Mouse (Mus musculus) liver, postnatal 0 days (tissue): ENCODE measurements around the gene Zfp950. TPM values are rescaled to one million over a fixed set of nuclear protein-coding genes. Genes with fewer than 3 reads are reported as not detected.

ENCODE experiments used
- ATAC-seq: fragments of 200-750 bp; cut with Nextera tagmentation; 2 replicates; pipeline ENCODE4 v1.8.0; 2017; ENCODE audit warnings: mild to moderate bottlenecking, moderate library complexity
- DNase-seq: peaks from one replicate; pipeline ENCODE4 v3.0.0-alpha.2; 2016
- H3K27ac ChIP-seq: fragments of 300-500 bp; sonication (generic); 2 replicates; pipeline ENCODE4 v1.5.1; 2014; ENCODE audit warnings: antibody characterized with exemption, moderate library complexity, mild to moderate bottlenecking, low read depth
- H3K27me3 ChIP-seq: fragments of 300-500 bp; sonication (generic); 2 replicates; pipeline ENCODE4 v1.6.1; 2014; ENCODE audit warnings: low read length, control low read depth, mixed read lengths; ENCODE audit not compliant: insufficient read depth
- H3K36me3 ChIP-seq: fragments of 300-500 bp; sonication (generic); replicated peaks from 2 replicates; pipeline ENCODE4 v1.6.1; 2014; ENCODE audit warnings: mild to moderate bottlenecking, control low read depth, low read length, moderate library complexity, mixed read lengths; ENCODE audit not compliant: insufficient read depth
- H3K4me1 ChIP-seq: fragments of 300-500 bp; sonication (generic); 2 replicates; pipeline ENCODE4 v1.6.1; 2014; ENCODE audit warnings: antibody characterized with exemption, mild to moderate bottlenecking, control low read depth; ENCODE audit not compliant: insufficient read depth
- H3K4me2 ChIP-seq: fragments of 300-500 bp; sonication (generic); 2 replicates; pipeline ENCODE4 v1.6.1; 2014; ENCODE audit warnings: low read depth, mild to moderate bottlenecking, low read length, moderate library complexity, mixed read lengths
- H3K4me3 ChIP-seq: fragments of 300-500 bp; sonication (generic); 2 replicates; pipeline ENCODE4 v1.5.1; 2014; ENCODE audit warnings: low read depth, low read length
- H3K9ac ChIP-seq: fragments of 300-500 bp; sonication (generic); replicated peaks from 2 replicates; pipeline ENCODE4 v1.6.1; 2014; ENCODE audit warnings: mild to moderate bottlenecking, moderate library complexity
- H3K9me3 ChIP-seq: fragments of 300-500 bp; sonication (generic); 2 replicates; pipeline ENCODE4 v1.6.1; 2016; ENCODE audit warnings: mild to moderate bottlenecking, control low read depth, low read length, mixed read lengths
- CTCF ChIP-seq: sonication (generic); IDR thresholded peaks from 2 replicates; pipeline ENCODE4 v1.5.1; 2016; ENCODE audit warnings: antibody characterized with exemption, low read depth
- EP300 ChIP-seq: IDR thresholded peaks from 2 replicates; pipeline ENCODE4 v1.6.1; 2016; ENCODE audit warnings: antibody characterized with exemption, low read depth, mild to moderate bottlenecking
- WGBS: fragments of 180-500 bp; shearing (Covaris S2); extraction: QIAGEN DNeasy Blood & Tissue Kit; methylation state at CpG from one replicate; pipeline ENCODE4 v1.1.7; 2014; ENCODE audit not compliant: insufficient replicate concordance; 5-methylcytosine and 5-hydroxymethylcytosine counted together
- polyA plus RNA-seq: library from polyadenylated mRNA; unstranded; fragments of >200 nt; fragmentation: Nextera tagmentation; extraction: Ambion mirVana; gene quantifications from 2 replicates; pipeline ENCODE4 v1.2.1, GENCODE M21; 2015

The Zfp950 gene
- polyA plus RNA-seq, 1 experiment from 2014 or later, result 10.8 TPM

DNA sequence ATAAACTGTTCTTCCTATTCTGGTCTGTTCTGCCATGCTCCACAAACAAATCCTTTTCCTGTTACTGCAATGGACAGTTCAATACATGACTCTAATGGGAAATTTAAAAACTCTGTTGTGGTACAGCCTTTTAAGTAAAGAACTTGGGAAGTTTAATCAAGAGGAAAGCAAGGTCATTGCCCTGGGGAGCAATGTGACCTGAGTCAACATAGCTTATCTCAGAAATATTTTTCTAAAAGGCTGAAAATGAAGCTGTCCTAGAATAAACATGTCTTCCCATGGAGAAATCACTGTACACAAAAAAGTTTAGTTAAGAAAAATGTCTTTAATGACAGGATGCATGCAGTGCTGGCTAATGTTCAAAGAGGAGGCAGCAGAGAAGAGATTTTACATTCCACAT, 2.0 kb downstream of the Zfp950 start:
- no peaks in the 10 kb centered on the region for H3K27me3 ChIP-seq
- no peak overlapping the region for H3K4me3 ChIP-seq
- peaks cover 16% of the 10 kb centered on the region for H3K4me1 ChIP-seq
- DNase-seq (no peak), ATAC-seq (no peak)
- H3K9ac ChIP-seq, result no peak overlapping the region
- TF ChIP-seq EP300, result no peak
- no peak for TF ChIP-seq CTCF
- H3K4me2 ChIP-seq, result peak overlapping the region; percentile 78
- no peaks in the 10 kb centered on the region for H3K36me3 ChIP-seq
- 0 out of 2 replicates have a peak overlapping the region, but pooled peaks have one; percentile 40 for H3K27ac ChIP-seq
- H3K9me3 ChIP-seq, result no peaks in the 10 kb centered on the region

DNA sequence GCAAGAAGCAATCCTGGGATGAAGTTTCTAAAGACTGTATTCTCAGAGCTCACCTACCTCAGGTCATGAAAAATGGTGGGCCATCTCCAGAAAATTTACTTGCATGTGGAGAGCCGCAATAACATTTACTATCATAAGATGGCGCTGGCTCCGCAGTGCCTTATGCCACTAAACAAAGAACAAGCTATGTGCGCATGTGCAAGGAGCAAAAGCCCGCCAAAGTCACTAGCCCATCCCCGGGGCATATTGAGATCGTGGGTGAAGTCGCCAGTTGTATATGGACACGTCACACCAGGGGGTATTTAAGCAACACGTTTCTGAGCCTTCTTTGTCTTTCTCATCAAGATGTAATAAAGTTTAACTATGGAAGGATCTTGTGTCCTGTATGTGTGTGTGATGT, 9.5 kb downstream of the Zfp950 start:
- H3K27me3 ChIP-seq, result no peaks in the 10 kb centered on the region
- no peak overlapping the region for H3K4me2 ChIP-seq
- no peak overlapping the region for H3K27ac ChIP-seq
- no peak for ATAC-seq
- TF ChIP-seq EP300 (no peak), CTCF (no peak)
- no peak overlapping the region for H3K9ac ChIP-seq
- DNase-seq, result no peak
- WGBS, result 88% methylated on average over 10 of the region's 10 CpGs
- H3K36me3 ChIP-seq, result 0 out of 2 replicates have a peak, but pooled peaks cover 10% of the 10 kb centered on the region
- no peak overlapping the region for H3K4me3 ChIP-seq
- H3K4me1 ChIP-seq, result no peaks in the 10 kb centered on the region
- H3K9me3 ChIP-seq, result peaks cover 2% of the 10 kb centered on the region; the same call in 1 of the 2 replicates

DNA sequence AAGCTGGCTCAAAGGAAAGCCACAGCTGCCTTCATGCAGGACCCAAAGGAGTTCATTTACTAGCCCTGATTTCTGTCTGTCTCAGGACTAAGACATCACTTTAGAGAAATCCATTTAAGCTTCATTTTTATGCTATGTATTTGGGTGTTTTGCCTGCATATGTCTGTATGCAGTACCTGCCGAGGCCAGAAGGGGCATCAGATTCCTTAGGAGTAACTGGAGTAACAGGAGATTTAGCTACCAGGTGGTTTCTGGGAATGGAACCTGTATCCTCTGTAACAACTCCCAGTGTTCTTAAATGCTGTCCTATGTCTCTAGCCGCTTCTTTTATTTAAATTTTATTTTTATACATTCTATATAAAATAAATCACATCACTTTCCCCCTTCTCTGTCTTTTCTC, 30.5 kb downstream of the Zfp950 start:
- 55% methylated on average over 2 of the region's 2 CpGs for WGBS
- Histone ChIP-seq H3K9ac (no peak overlapping the region), H3K4me2 (no peak overlapping the region), H3K27me3 (no peaks in the 10 kb centered on the region), H3K9me3 (peaks cover 12% of the 10 kb centered on the region; the same call in 1 of the 2 replicates), H3K36me3 (no peaks in the 10 kb centered on the region), H3K4me3 (no peak overlapping the region), H3K27ac (no peak overlapping the region), H3K4me1 (no peaks in the 10 kb centered on the region)
- no peak for ATAC-seq
- TF ChIP-seq CTCF, result peak; percentile 50
- no peak for TF ChIP-seq EP300
- DNase-seq, result no peak

DNA sequence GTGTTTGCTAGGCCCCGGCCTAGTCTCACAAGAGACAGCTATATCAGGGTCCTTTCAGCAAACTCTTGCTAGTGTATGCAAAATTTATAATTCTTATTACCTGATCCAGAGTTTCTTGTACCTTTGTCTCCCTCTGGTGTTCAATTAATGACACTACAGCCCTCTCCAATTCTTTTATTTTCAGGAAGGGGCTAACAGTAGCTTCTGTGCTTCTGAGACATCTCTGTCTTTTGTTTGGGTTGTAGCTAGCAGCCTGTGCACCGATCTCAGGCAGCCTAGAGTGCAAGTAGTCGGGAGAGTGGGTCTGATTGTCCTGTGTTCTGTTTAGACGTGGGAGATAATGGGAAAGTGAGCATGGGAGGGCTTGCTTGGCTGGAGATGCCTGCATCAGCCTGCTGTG, 42.9 kb downstream of the Zfp950 start:
- H3K4me3 ChIP-seq, result no peak overlapping the region
- no peaks in the 10 kb centered on the region for H3K36me3 ChIP-seq
- 18% methylated on average over 4 of the region's 4 CpGs for WGBS
- DNase-seq, result no peak
- no peaks in the 10 kb centered on the region for H3K9me3 ChIP-seq
- H3K27ac ChIP-seq, result no peak overlapping the region
- no peaks in the 10 kb centered on the region for H3K4me1 ChIP-seq
- no peak overlapping the region for H3K9ac ChIP-seq
- no peak for ATAC-seq
- no peaks in the 10 kb centered on the region for H3K27me3 ChIP-seq
- TF ChIP-seq EP300, result no peak
- TF ChIP-seq CTCF, result peak; percentile 66
- H3K4me2 ChIP-seq, result no peak overlapping the region

DNA sequence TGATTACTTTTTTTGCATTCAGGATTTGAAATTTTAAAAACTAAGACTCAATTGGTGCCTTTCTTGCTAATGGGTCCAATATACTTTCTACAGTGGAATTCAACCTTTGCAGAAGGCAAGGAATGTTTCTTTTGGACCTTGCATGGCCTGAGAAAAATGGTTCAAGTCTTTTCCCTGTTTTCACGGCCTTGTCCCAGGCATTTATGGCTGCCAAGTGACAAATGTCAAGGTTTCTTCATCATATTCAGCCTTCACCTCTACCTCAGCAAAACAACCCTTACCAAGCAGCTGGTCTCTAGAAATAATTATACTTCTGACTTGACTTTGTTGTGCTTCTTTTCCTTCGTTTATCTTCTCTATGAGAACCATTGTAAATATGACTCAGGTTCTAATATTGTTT, 43.9 kb downstream of the Zfp950 start:
- no peak for DNase-seq
- no peaks in the 10 kb centered on the region for H3K4me1 ChIP-seq
- no peak for ATAC-seq
- no peaks in the 10 kb centered on the region for H3K36me3 ChIP-seq
- no peaks in the 10 kb centered on the region for H3K9me3 ChIP-seq
- TF ChIP-seq EP300, result no peak
- no peak for TF ChIP-seq CTCF
- 72% methylated on average over 2 of the region's 2 CpGs for WGBS
- no peak overlapping the region for H3K4me2 ChIP-seq
- no peak overlapping the region for H3K27ac ChIP-seq
- no peaks in the 10 kb centered on the region for H3K27me3 ChIP-seq
- no peak overlapping the region for H3K4me3 ChIP-seq
- no peak overlapping the region for H3K9ac ChIP-seq

DNA sequence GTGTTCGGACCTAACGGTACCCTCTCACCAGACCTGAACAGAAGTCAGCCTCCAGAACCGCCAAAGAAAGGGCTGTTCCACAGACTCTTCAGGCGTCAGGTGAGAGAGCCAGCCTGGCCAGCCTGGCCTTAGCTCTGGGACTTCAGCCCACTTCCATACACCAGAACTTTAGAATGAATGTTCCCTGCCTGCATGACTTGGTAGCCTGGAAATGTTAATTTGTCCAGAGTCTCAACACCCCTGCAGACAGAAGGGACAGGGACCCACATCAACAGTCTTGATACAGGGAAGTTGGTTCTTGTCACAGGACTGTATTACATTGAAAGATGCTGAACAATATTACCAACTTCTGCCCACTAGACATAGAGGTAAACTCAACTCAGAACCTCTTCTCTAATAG, 50.1 kb downstream of the Zfp950 start:
- no peak overlapping the region for H3K4me3 ChIP-seq
- H3K27ac ChIP-seq, result no peak overlapping the region
- no peak overlapping the region for H3K9ac ChIP-seq
- DNase-seq (no peak), ATAC-seq (no peak)
- no peak overlapping the region for H3K4me2 ChIP-seq
- H3K9me3 ChIP-seq, result no peaks in the 10 kb centered on the region
- no peaks in the 10 kb centered on the region for H3K27me3 ChIP-seq
- 81% methylated on average over 4 of the region's 4 CpGs for WGBS
- H3K4me1 ChIP-seq, result no peaks in the 10 kb centered on the region
- TF ChIP-seq EP300, result no peak
- no peak for TF ChIP-seq CTCF
- H3K36me3 ChIP-seq, result no peaks in the 10 kb centered on the region

DNA sequence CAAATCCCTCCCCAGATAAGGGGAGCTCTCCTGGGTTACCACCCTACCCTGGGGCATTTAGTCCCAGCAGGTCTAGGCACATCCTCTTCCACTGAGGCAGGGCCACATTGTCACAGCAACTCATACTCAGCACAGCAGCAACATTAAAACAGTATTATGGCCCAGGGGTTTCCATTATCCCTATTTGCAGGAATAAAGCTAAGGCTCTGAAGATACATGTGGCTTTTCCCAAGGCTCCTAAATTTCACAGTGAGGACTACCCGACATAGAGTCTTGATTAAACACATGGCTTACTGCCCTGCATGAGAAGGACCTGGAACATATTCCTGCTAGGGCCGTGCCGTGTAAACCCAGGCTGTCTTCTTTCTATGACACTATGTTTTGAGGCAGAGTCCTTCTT, 51.6 kb downstream of the Zfp950 start:
- Histone ChIP-seq H3K4me3 (no peak overlapping the region), H3K4me2 (no peak overlapping the region), H3K27me3 (no peaks in the 10 kb centered on the region), H3K27ac (no peak overlapping the region), H3K9me3 (no peaks in the 10 kb centered on the region), H3K4me1 (no peaks in the 10 kb centered on the region), H3K9ac (no peak overlapping the region), H3K36me3 (no peaks in the 10 kb centered on the region)
- ATAC-seq, result no peak
- TF ChIP-seq EP300 (no peak), CTCF (no peak)
- DNase-seq, result no peak
- 80% methylated on average over 3 of the region's 3 CpGs for WGBS
